Mouse (Mus musculus) E14TG2a.4 (cell line): ENCODE results near the gene Rassf5.

Experiments used
- CTCF ChIP-seq: conservative IDR thresholded peaks from 2 replicates; pipeline ENCODE4 v1.5.1; 2014; ENCODE audit warnings: low read length
- NANOG ChIP-seq: IDR thresholded peaks from 2 replicates; pipeline ENCODE4 v1.6.1; 2014; ENCODE audit warnings: borderline replicate concordance, low read length, mixed read lengths

DNA sequence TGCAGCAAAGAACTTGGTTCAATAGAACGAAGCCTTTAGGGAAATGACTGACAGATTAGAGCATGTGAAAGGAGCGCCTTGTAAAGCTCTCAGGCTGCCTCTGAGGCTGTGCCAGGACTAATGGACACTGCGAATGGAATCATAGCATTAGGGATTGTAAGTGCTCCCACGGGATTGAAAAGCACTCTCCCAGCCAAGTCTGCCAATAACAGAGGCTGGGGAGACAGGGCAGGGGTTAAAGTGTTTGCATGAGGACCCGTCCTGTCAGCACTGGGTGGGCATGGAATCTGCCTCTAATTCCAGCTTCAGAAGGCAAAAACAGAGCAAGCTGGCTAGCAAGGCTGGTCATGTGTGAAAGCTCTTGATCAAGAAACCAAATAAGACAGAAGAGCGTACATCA is 110.8 kb downstream of the Rassf5 start:
- TF ChIP-seq CTCF (no peak), NANOG (no peak)
